Mouse (Mus musculus) liver, adult 2 months (tissue): ENCODE data around the gene Prdm10. TPM values are rescaled to one million over a fixed set of nuclear protein-coding genes. Genes with fewer than 3 reads are reported as not detected.
A peak's percentile ranks its signal among the peaks of the same experiment; 100 is the strongest.

Experiments
- DNase-seq: peaks from one replicate; pipeline ENCODE4 v3.0.0-alpha.2; 2011; ENCODE audit warnings: low read depth, low spot score; ENCODE audit errors: extremely low read depth
- H3K27ac ChIP-seq: fragments of 200-500 bp; replicated peaks from 2 replicates; pipeline ENCODE4 v1.5.1; 2012; ENCODE audit warnings: low read depth, mild to moderate bottlenecking, control low read depth, inconsistent platforms, low read length; ENCODE audit not compliant: insufficient read depth
- H3K27me3 ChIP-seq: fragments of 200-500 bp; 2 replicates; pipeline ENCODE4 v1.6.1; 2012; ENCODE audit warnings: mild to moderate bottlenecking, moderate library complexity, low read length, inconsistent platforms; ENCODE audit not compliant: control insufficient read depth, insufficient read depth
- H3K36me3 ChIP-seq: fragments of 200-500 bp; 2 replicates; pipeline ENCODE4 v1.6.1; 2012; ENCODE audit warnings: low read length, inconsistent platforms; ENCODE audit not compliant: control insufficient read depth, insufficient read depth
- H3K4me1 ChIP-seq: fragments of 200-500 bp; 2 replicates; pipeline ENCODE4 v1.6.1; 2011; ENCODE audit warnings: low read length; ENCODE audit not compliant: control insufficient read depth, insufficient read depth
- H3K4me3 ChIP-seq: fragments of 200-500 bp; 2 replicates; pipeline ENCODE4 v1.5.1; 2011; ENCODE audit warnings: low read depth, mild to moderate bottlenecking, control low read depth, low read length, moderate library complexity; ENCODE audit not compliant: insufficient read depth
- H3K79me2 ChIP-seq: fragments of 200-500 bp; 2 replicates; pipeline ENCODE4 v1.6.1; 2012; ENCODE audit warnings: inconsistent platforms, mild to moderate bottlenecking, low read length, moderate library complexity; ENCODE audit not compliant: control insufficient read depth, insufficient read depth
- H3K9ac ChIP-seq: fragments of 200-500 bp; 2 replicates; pipeline ENCODE4 v1.6.1; 2012; ENCODE audit warnings: low read depth, mild to moderate bottlenecking, control low read depth, inconsistent platforms, low read length
- CTCF ChIP-seq: fragments of 200-500 bp; IDR thresholded peaks from 2 replicates; pipeline ENCODE4 v1.5.1; 2011; ENCODE audit warnings: low read depth, low read length, control low read depth
- POLR2A ChIP-seq: fragments of 200-500 bp; IDR thresholded peaks from 2 replicates; pipeline ENCODE4 v1.6.1; 2011; ENCODE audit warnings: low read length, control low read depth; ENCODE audit not compliant: insufficient read depth; ENCODE audit errors: extremely low read depth
- WGBS: fragments of 180-500 bp; shearing (Covaris S2); methylation state at CpG from one replicate; pipeline ENCODE4 v1.1.7; 2018; 5-methylcytosine and 5-hydroxymethylcytosine counted together
- polyA plus RNA-seq: library from polyadenylated mRNA; depleted of rRNA; stranded (reverse); fragments of >200 nt; gene quantifications from 2 replicates; pipeline ENCODE4 v1.2.3, GENCODE M21; 2012
- total RNA-seq: library from RNA; depleted of rRNA; stranded (reverse); fragments of >200 nt; gene quantifications from 2 replicates; pipeline ENCODE4 v1.2.3, GENCODE M21; 2014

Prdm10 gene
- total and polyA plus RNA-seq, 2 experiments, result 2.7 to 4.8 TPM

- DNase-seq, result no peak
- Histone ChIP-seq H3K4me3 (no peak overlapping the region), H3K4me1 (peaks cover 6% of the 10 kb centered on the region), H3K36me3 (no peaks in the 10 kb centered on the region), H3K79me2 (no peaks in the 10 kb centered on the region), H3K27ac (no peak overlapping the region), H3K9ac (no peak overlapping the region), H3K27me3 (no peaks in the 10 kb centered on the region)
- TF ChIP-seq POLR2A, result no peak
- TF ChIP-seq CTCF, result no peak
- WGBS, result 87% methylated on average over 8 of the region's 8 CpGs
Observed at GRCm38 (mm10) chr9:31240522-31241207, 39.7 kb upstream of the Prdm10 start.

GRCm38 (mm10) chr9:31241208-31241699 is 39.1 kb upstream of the Prdm10 start:
- WGBS, result 70% methylated on average over 7 of the region's 7 CpGs
- Histone ChIP-seq H3K36me3 (no peaks in the 10 kb centered on the region), H3K79me2 (no peaks in the 10 kb centered on the region), H3K4me1 (peaks cover 6% of the 10 kb centered on the region), H3K9ac (no peak overlapping the region), H3K4me3 (no peak overlapping the region), H3K27me3 (no peaks in the 10 kb centered on the region), H3K27ac (no peak overlapping the region)
- peak; percentile 63 for DNase-seq
- TF ChIP-seq POLR2A, result no peak
- TF ChIP-seq CTCF, result no peak

DNA sequence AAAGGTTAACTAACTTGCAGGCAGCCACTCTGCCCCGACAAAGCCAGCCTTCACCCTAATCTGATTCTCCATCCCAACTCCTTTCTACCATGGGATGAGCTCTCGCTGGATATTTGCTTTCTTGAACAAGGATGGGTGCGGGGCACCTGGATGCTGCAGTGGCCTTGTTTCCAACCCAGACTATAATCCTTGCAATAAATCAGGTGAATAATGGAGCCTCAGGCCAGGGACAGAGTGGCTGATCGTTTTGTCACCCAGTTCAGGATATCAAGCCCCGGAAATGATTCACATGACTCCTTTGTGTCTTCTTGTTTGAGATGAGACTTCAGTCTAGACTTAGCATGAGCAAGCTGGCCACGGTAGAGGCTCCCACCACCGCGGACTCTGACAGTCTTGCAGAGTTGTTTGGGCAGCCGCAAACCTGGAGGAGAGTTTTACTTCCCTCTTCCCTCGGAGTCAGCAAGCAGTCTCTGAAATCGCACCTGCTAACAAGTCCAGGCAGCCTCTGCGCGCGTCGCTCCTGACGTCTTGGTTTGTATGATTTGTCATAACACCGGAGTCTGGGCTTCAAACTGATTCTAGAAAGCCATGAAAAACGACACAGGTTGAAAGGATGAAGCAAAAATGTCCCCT is 36.9 kb upstream of the Prdm10 start:
- H3K9ac ChIP-seq, result no peak overlapping the region
- WGBS, result 72% methylated on average over 18 of the region's 18 CpGs
- no peak overlapping the region for H3K4me3 ChIP-seq
- H3K4me1 ChIP-seq, result peaks cover 5% of the 10 kb centered on the region
- TF ChIP-seq CTCF, result no peak
- no peak for TF ChIP-seq POLR2A
- no peaks in the 10 kb centered on the region for H3K79me2 ChIP-seq
- H3K36me3 ChIP-seq, result no peaks in the 10 kb centered on the region
- H3K27ac ChIP-seq, result no peak overlapping the region
- no peaks in the 10 kb centered on the region for H3K27me3 ChIP-seq
- no peak for DNase-seq

DNA sequence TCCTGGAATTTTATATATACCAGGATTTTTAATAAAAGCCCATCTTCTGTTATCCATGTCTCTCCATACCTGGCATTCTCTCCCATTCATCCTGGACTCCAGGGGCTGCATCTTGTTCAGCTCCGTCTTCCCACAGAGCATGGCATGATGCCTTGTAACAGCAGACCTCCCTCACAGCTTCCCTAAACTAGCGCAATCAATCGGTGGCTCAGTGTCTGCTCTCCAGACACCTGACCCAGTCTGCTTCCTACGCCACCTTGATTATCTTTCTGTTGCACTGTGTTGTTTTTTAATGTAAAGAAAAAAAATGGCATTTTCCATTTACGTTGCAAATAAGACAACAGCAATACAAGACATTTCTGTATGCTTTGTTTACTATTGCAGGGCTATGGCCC is 36.4 kb upstream of the Prdm10 start:
- H3K4me3 ChIP-seq, result no peak overlapping the region
- peaks cover 1% of the 10 kb centered on the region; the same call in 1 of the 2 replicates for H3K4me1 ChIP-seq
- no peak overlapping the region for H3K9ac ChIP-seq
- H3K79me2 ChIP-seq, result no peaks in the 10 kb centered on the region
- no peaks in the 10 kb centered on the region for H3K36me3 ChIP-seq
- WGBS, result 88% methylated on average over 5 of the region's 5 CpGs
- DNase-seq, result no peak
- no peak for TF ChIP-seq CTCF
- no peak for TF ChIP-seq POLR2A
- no peak overlapping the region for H3K27ac ChIP-seq
- no peaks in the 10 kb centered on the region for H3K27me3 ChIP-seq

- no peak overlapping the region for H3K27ac ChIP-seq
- H3K36me3 ChIP-seq, result no peaks in the 10 kb centered on the region
- no peaks in the 10 kb centered on the region for H3K4me1 ChIP-seq
- no peaks in the 10 kb centered on the region for H3K79me2 ChIP-seq
- WGBS, result 95% methylated on average over 6 of the region's 6 CpGs
- no peak for DNase-seq
- no peaks in the 10 kb centered on the region for H3K27me3 ChIP-seq
- TF ChIP-seq POLR2A (no peak), CTCF (no peak)
- no peak overlapping the region for H3K4me3 ChIP-seq
- H3K9ac ChIP-seq, result no peak overlapping the region
Observed at GRCm38 (mm10) chr9:31245006-31245405, 35.3 kb upstream of the Prdm10 start.

DNA sequence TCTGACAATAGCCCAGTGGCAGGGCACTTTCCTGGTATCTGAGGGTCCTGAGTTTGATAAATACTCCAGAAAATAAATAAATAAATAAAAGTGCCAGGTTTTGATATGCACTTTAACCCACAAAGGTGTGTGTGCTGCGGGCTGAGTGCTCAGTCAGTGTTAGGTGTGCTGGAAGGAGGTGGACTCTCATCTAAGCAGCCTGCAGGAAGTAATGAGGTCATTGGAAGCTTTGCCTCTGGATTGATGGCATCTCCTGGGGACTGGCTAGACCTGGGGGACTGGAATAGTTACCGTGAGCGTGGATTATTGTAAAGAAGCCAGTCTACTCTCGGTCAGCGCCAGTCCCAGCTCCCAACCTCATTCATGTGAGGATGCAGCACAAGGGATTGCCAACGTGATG is 33.9 kb upstream of the Prdm10 start:
- Histone ChIP-seq H3K9ac (no peak overlapping the region), H3K27me3 (no peaks in the 10 kb centered on the region), H3K36me3 (no peaks in the 10 kb centered on the region), H3K4me1 (no peaks in the 10 kb centered on the region), H3K27ac (no peak overlapping the region), H3K79me2 (no peaks in the 10 kb centered on the region), H3K4me3 (no peak overlapping the region)
- no peak for TF ChIP-seq CTCF
- no peak for TF ChIP-seq POLR2A
- peak; percentile 49 for DNase-seq
- 69% methylated on average over 6 of the region's 6 CpGs for WGBS
